Mouse (Mus musculus) activated CD4-positive, CD25-positive, alpha-beta regulatory T cell, adult 4 months (primary cell): ENCODE measurements around the gene Amh. TPM values are rescaled to one million over a fixed set of nuclear protein-coding genes. Genes with fewer than 3 reads are reported as not detected.
A peak's percentile ranks its signal among the peaks of the same experiment; 100 is the strongest.
"Not testable (repeated sequence)": the region's sequence is repeated elsewhere in the genome, so short reads cannot be mapped to it uniquely, and the experiment has no call there.

Experiments used
- ATAC-seq: one replicate; pipeline ENCODE4 v1.8.0; 2017
- polyA plus RNA-seq, 2 experiments: library from polyadenylated mRNA; unstranded; fragments of 100-300 nt; shearing (Covaris generic); gene quantifications; one replicate each; pipeline ENCODE4 v1.2.1; 2017

Amh gene
- polyA plus RNA-seq, 2 experiments from 2014 or later: not detected

DNA sequence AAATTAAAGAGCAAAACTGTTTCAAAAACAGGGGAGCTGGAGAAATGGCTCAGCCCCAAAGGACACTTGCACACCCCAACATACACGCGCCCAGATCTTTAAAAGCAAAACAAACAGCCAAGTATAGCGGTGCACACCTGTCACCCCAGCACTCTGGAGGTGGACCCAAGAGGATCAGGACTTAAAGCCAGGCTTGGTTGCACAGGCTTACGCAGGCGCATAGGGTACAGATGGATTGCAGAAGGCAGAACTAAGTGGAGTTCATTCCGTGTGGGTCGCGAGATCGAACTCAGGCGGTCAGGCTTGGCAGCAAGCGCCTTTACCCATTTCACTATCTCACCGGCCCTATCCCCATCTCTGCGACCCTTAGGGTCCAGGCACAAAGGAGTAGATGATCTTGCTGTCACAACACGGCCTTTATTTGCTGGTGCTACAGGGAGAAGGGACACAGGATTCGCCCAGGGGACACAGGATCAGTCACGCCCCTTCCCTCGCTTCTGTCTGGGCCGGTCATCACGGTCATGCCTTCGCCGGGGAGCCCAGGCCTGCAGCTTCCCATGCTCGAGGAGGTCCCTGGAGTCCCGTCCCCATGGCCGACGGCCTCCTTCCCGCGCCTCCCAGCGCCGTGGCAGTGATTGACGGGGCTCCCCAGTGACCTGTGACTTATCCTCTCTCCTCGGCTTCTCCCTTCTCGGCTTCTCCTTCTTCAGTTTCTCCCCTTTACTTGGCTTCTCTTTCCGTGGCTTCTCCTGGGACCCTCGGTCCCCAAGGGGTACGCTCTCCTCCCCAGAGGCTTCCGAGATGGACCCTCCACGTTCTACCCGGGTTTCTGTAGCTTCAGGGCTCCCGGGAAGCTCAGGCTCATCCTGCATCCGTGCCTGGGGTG, 3.3 kb downstream of the Amh start:
- ATAC-seq: no peak

DNA sequence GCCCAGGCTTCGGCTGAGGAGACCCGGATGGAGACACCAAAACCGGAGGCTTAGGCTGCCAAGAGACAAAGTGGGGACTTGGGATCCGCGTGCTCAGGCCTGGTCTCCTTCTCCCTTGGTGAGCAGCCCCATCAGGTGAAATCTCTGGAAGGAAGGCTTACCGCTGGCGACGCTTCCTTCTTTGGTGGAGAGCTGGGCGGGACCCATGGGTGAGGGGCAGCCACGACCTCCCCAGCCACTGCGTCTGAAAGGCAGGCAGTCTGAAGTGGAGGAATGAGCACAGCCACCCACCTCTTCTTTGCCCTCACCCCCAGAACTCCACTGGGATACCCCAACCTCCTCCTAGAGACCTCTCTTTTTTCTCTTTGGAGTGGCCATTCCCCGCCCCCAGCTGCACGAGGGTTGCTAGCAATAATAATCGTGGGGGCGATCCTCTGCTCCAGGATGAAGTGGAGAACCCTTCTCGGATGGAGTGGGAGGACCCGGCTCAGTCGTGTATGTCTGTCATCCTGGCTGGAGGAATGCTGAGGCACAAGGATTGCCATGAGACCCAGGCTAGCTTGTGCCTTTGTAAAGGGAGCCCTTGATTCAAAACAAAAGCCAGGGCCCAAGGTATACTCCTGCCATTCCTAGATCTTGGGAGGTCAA, 4.1 kb downstream of the Amh start:
- ATAC-seq: no peak

DNA sequence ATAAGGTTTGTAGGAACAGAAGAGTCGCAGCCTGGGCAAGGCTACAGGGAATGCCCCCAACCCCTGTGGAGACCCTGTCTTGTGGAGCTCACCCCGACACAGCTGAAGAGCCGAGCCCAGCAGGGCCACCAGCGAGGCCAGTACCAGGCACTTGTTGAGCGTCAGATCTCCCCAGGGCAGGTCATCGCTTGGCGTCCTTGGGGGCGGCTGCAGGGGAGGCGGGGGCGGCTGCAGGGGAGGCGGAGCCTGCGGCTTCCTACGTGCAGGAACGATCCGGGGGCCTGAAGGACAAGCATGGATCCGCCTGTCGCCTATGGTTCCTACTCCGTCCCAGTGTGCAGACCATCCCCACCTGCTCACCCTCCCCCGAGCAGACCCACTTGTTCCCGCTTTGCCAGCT, 5.0 kb downstream of the Amh start:
- ATAC-seq: no peak

DNA sequence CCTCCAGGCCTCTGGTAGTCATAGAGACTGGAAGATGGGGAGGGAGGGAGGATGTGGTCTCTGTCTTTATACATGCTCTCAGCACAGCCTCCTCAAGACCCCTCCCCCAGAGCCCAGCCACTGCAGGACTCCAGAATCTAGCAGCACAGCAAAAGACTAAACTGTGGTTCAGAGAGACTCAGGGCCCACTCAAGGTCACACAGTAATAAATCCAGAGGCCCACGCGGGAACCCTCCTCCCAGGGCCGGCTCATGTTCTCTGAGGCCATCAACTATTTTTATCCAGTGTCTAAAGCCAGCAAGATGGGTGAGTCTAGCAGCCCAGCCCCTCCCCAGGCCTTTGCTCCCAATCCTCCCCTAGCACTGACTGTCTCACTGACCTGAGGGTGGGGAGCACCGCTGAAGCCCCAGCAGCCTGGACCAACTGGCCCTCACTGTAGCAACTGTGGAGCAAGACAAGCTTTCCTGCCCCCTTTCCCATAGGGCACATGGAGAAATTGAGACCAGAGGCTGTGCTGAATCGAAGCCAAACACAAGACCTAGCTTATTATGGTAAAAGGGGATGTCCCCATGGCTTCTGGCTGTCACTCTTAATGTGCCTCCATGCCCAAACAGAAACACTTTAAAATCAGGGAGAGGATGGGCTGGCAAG, 7.5 kb downstream of the Amh start:
- ATAC-seq: no peak

DNA sequence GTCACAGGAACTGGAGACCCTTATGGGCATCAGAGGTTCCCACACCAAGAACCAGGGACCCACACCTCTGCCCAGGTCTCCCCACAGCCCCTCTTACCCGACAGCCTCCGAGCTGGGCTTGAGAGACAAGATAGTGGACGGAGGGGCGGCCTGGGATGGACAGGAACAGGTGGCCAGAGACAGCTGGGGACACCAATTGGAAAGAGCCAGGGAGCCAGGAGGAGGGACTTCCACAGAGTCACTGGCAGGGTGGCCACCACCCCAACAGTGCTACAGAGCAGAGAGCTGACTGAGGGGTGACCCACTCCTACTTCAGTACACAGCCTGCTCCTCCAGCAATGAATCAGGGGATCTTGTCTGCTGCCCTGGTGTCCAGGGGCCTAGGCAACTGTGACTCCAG, 8.3 kb downstream of the Amh start, which contains the start of gene Jsrp1:
Jsrp1 (minus strand) TSS at position 133 of the 400 bp plus-strand sequence.
- ATAC-seq: no peak

DNA sequence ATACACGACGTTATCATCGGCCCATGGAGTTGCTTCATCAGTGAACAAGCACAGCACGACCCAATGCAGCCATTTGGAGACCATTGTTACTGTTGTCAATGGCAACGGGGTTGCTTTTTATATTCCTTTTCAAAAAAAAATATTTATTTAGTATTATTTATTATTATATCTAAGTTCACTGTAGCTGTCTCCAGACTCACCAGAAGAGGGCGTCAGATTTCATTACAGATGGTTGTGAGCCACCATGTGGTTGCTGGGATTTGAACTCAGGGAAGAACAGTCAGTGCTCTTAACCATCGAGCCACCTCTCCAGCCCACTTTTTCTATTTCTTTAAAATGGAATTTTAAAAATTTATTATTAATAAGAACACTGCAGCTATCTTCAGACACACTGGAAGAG, 9.8 kb downstream of the Amh start:
- no peak for ATAC-seq

DNA sequence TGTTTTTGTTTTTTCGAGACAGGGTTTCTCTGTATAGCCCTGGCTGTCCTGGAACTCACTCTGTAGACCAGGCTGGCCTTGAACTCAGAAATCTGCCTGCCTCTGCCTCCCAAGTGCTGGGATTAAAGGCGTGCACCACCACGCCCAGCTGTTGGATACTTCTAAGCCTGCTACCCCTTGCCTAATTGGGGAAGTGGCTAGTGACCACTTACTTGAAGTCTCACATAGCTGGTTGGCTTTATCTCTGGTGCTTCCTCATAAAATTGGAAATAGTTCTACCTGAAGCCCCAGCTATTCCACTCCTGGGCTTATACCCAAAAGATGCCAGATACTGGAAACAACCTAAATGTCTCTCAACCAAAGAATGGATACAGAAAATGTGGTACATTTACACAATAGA, 11.3 kb downstream of the Amh start:
- not testable (repeated sequence) for ATAC-seq

DNA sequence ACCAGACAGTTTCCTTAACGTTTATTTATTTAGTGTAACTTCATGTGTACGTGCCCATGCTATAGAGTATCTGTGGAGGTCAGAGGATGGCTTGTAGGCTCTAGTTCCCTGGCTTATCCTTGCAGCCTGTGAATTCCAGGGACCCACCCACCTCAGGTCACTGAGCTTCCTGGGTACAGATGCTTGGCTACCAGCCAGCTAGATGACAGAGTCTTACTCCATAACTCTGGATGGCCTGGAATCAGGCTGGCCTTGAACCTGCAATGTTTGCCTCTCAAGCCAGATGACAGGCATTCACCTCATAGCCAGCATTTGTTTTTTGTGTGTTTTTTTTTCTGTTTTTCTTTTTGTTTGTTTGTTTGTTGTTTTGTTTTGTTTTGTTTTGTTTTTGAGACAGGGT, 12.1 kb downstream of the Amh start:
- no peak for ATAC-seq

DNA sequence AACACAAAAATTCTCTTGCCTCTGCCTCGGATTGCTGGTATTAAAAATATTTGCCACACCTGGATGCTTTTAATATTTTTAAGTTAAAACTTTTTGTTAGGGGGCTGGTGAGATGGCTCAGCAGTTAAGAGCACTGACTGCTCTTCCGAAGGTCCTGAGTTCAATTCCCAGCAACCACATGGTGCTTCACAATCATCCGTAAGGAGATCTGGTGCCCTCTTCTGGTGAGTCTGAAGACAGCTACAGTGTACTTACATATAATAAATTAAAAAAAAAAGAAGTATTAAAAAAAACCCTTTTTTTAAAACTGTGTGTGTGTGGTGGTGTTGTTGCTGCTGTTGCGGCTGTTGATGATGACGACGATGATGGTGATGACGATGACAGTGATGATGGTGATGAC, 12.9 kb downstream of the Amh start:
- ATAC-seq: not testable (repeated sequence)

DNA sequence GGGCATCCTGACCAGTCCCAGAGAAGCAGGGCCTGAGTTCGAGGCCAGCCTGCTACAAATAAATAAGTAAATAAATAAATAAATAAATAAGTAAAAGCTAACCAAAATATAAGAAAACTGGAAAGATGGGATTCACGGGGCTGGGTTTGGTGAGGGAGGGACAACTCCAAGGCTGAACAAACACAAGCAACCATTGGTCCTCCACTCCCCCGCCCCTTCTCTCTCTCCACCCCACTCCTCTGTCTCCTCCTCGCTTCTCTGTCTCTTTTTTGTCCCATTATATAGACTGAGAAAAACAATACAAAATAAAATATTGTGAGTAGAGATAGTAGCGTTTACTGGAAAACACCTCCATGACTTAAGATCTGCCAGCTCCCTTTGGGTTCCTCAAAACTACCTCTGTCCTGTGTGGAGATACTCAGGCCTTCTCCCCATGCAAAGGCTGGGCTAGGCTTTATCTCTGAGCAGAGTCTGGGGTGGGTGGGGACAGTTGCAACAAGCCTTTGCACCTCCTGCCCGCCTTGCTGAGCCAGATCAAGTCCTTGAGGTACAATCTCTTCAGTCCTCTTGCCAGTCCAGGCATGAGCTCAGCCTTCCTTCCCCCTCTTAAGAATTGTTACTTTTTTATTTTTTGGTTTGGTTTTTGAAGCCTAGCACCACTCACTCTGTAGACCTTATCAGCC, 13.7 kb downstream of the Amh start:
- no peak for ATAC-seq

DNA sequence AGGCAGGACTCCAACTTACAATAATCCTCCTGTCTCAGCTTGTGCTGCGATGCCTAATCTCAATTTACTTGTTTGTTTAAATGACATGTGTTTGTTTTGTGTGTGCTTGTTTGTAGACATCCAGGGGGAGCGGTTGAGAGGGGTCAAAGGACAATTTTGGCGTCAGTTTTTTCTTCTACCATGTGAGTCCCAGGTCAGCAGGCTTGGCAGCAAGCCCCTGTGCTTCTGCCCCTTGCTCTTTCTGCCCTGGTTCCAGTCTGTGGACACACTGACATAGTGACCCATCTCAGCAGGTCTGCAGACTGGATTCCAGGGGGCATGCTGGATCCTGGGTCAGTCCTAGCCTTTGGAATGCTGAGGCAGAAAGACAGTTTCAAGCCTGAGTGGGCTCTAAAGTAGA, 14.4 kb downstream of the Amh start:
- ATAC-seq: no peak

DNA sequence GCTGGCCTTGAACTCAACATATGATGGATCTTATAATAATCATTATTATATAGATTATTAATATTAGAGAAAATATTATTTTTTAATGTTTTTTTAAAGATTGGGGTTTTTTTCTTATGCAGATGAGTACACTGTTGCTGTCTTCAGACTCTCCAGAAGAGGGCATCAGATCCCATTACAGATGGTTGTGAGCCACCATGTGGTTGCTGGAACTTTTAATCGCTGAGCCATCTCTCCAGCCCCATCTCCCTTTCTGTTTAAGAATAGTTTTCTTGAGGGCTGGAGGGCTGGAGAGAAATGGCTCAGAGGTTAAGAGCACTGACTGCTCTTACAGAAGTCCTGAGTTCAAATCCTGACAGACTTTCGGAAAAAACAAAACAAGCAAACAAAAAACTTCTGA, 16.9 kb downstream of the Amh start:
- no peak for ATAC-seq

DNA sequence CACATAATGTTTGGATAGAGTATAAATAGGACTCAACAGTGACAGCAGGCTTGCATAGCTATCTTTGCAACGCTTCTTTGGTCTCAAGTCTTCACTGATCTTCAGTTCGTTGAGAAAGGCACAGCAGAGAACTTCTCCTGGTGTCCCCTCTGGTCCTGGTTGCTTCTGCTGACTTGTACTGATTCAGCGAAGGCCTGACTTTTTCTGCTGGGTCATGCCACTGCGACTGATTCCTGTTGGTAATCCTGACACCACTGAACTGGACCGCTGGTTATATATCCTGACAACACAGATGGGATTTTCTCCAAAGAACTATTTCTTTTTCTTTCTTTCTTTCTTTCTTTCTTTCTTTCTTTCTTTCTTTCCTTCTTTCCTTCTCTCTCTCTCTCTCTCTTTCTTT, 17.5 kb downstream of the Amh start:
- ATAC-seq: no peak

DNA sequence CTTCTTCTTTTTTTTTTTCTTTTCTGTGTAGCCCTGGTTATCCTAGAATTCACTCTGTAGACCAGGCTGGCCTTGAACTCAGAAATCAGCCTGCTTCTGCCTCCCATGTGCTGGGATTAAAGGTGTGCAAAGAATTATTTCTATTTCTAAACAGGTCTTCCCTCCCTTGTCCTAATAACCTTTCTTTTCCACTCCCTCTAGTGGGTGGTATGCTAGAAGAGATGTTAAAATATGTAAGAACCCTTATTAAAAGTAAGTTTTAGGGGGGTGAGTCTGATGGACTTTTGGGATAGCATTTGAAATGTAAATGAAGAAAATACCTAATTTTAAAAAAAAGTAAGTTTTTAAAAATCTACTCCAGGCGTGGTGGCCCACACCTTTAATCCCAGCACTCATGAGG, 18.3 kb downstream of the Amh start:
- ATAC-seq: no peak

DNA sequence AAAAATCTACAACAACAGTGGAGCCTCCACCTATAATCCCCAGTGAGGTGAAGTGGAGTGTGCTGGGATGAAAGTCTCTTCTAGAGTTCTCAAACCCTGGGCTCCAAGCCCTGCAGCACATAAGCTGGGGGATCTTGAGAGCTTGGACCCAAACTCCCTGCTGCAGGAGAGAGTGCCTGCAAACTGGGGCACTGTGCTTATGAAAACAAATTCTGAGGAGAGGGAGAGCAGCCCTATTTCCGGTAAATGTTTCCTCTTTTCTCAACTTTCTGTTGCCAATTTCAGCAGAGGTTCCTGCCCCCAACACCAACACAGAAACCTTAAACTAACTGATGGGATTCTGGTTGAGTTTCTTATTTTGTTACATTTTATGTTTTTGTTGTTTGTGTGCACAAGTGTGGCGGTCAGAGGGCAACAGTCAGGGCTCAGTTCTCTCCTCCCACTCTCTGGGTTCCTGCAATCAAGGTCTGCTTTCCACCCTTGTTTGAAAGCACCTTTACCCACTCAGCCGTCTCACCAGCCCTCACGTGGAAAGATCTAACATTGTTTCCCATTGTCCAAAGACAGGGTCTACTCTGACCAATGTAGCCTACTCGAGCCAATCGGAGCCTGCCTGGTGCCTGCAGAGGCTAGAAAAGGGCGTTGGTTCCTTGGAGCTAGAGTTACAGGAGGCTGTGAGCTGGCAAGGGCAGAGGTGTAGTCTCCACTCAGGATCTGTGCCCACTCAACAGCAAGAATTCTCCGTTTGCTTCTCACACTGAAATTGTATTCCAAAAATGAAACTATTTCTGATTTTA, 19.0 kb downstream of the Amh start:
- ATAC-seq: no peak

DNA sequence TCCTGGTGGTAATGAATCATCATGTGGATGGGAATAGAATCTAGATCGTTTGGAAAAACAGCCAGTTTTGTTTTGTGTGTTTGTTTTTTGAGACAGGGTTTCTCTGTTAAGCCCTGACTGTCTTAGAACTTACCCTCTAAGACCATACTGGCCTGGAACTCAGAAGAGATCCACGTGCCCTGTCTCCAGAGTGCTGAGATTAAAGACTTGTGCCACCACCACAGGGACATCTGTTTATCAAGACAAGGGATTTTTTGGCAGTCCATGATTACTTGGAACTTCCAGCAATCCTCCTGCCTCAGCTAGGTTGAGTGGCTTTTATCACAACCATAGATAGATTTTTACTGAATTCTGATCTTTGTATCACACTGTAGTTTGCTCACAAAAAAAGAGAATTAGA, 19.8 kb downstream of the Amh start:
- ATAC-seq: no peak

DNA sequence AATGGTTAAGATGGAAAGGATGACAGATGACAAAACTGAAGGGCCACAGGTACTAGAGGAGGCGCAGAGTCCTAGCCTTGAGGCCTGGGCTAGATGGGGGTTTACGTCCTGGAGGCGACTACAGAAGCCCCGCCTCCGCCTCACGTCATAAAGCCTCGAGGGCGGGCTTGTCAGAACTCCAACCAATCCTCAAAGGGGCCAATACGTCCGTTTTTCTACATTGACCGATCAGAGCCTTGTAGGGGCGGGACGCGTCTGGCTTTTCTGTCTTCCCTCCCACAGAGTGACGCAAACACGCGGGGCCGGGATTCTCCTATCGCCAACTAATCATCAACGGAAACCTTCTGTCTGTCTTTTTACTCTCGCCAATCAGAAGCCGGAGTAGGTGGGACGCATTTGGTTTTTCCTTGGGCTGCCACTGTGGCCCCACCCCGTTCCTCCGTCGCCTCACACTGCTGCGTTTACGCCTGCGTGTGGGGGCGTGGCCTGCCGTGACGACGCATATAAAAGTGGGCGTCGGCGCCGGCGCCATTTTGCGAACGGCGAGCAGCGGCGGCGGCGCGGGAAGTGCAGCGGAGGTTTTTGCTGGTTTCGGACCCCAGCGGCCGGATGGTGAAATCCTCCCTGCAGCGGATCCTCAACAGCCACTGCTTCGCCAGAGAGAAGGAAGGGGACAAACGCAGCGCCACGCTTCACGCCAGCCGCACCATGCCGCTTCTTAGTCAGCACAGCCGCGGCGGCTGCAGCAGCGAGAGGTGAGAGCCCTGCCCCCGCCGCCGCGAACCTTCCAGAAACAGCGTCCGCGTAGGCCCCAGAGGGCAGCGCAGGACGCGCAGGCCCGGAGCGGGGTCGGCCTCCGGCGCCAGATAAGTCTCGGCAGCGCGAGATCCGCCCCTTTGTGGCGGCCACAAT, 21.4 kb downstream of the Amh start, which contains the start of gene Oaz1:
Oaz1 (plus strand) TSS at position 506 of the 912 bp plus-strand sequence.
- peak; percentile 90 for ATAC-seq

DNA sequence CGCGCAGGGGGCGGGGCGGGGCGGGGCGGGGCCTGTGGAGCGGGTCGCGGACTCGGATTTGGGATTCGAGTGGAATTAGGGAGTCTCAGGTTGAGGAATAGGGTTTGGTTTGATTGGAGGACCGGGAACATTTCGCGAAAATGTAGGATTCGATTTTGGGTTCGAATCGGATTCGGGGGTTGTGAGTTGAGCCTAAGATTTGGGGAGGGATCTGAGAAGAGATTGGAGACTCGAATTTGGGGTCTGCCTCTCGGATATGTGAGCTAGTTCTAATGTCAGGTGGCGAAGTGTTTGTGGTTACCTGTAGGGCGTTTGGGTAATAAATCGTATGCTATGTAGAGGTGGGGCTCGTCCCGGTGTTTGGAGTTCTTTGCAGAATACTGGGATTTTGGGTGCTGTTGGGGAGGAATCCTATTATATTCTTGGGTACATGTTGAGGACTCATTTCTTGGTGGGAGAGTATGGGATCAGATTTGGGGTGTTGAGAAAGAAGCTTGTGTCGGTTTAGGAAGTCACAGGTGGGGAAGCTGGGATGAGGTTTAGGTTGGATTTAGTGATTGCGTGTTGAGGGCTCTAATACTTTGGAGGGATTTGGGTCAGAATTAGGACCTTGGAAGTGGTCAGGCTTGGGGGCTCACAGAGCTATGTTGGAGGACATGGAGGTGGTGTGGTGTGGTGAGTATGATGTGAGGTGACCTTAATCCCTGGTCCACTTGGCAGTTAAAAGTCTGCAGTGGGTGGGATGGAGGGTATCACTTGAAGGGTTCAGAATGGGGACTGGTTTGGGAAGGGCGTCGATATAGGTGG, 22.2 kb downstream of the Amh start:
- no peak for ATAC-seq

DNA sequence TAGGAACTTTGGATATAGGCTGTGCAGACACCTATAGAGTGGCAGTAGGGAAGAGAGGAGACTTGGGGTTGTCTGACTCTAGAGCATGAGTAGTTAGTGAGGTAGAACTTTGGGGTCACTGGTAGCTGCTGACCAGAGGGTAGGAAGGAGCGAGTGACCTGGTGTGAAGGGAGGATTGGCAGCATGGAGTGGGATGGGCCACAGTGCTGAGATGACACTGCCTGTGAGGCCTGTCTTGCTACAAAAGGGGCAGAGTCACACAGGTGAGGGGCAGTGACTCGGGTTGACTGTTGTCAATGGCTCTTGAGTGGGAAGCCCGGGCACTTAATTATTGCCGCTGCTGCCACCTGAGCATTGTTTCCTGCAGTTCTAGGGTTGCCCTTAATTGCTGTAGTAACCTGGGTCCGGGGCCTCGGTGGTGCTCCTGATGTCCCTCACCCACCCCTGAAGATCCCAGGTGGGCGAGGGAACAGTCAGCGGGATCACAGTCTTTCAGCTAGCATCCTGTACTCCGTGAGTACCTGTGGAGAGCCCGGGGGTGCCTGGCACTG, 22.9 kb downstream of the Amh start:
- ATAC-seq: no peak

DNA sequence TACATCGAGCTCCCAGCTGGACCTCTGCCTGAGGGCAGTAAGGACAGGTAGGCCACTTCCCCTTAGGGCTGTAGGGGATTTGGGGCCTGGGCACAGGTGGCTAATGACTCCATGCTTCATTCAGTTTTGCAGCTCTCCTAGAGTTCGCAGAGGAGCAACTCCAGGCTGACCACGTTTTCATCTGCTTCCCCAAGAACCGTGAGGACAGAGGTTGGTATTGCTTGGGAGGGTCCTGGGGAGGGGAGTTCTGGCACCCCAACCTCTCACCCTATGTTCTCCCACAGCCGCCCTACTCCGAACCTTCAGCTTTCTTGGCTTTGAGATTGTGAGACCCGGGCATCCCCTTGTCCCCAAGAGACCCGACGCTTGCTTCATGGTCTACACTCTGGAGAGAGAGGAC, 23.5 kb downstream of the Amh start:
- ATAC-seq: not testable (repeated sequence)
